Mouse (Mus musculus): ENCODE data around the gene Rras2. TPM values are rescaled to one million over a fixed set of nuclear protein-coding genes. Genes with fewer than 3 reads are reported as not detected.

Rras2 gene
- polyA plus RNA-seq, 1 experiment from 2014 or later = 31.9 TPM

GRCm38 (mm10) chr7:114005499-114005898, 112.1 kb downstream of the Rras2 start:
- H3K4me1 ChIP-seq (replicated peaks; ENCODE audit: control insufficient read depth, insufficient read depth, low read length) = no peaks in the 10 kb centered on the region
- H3K9me3 ChIP-seq (ENCODE audit: control insufficient read depth, low read length) = no peaks in the 10 kb centered on the region
- WGBS = 72% methylated on average over 5 of the region's 5 CpGs
- no peaks in the 10 kb centered on the region for H3K36me3 ChIP-seq (ENCODE audit: control insufficient read depth, insufficient read depth, low read length)
- DNase-seq (ENCODE audit: low spot score) (no peak), ATAC-seq (replicated peaks; ENCODE audit: low FRiP score, low TSS enrichment, low read depth) (no peak)
- H3K27me3 ChIP-seq (replicated peaks; ENCODE audit: control insufficient read depth, insufficient read depth, low read length) = no peaks in the 10 kb centered on the region
- no peak overlapping the region for H3K4me2 ChIP-seq (ENCODE audit: low read length)
- no peak overlapping the region for H3K4me3 ChIP-seq (ENCODE audit: low read depth, low read length)
- H3K9ac ChIP-seq (ENCODE audit: low read length) = no peak overlapping the region
- H3K27ac ChIP-seq (ENCODE audit: low read depth) = no peak overlapping the region

- H3K4me2 ChIP-seq (ENCODE audit: low read length) = no peak overlapping the region
- no peaks in the 10 kb centered on the region for H3K4me1 ChIP-seq (replicated peaks; ENCODE audit: control insufficient read depth, insufficient read depth, low read length)
- no peak overlapping the region for H3K4me3 ChIP-seq (ENCODE audit: low read depth, low read length)
- no peaks in the 10 kb centered on the region for H3K27me3 ChIP-seq (replicated peaks; ENCODE audit: control insufficient read depth, insufficient read depth, low read length)
- no peak for ATAC-seq (replicated peaks; ENCODE audit: low FRiP score, low TSS enrichment, low read depth)
- no peaks in the 10 kb centered on the region for H3K9me3 ChIP-seq (ENCODE audit: control insufficient read depth, low read length)
- no peak overlapping the region for H3K27ac ChIP-seq (ENCODE audit: low read depth)
- no peak for DNase-seq (ENCODE audit: low spot score)
- no peak overlapping the region for H3K9ac ChIP-seq (ENCODE audit: low read length)
- WGBS = 27% methylated on average over 5 of the region's 5 CpGs
- no peaks in the 10 kb centered on the region for H3K36me3 ChIP-seq (ENCODE audit: control insufficient read depth, insufficient read depth, low read length)
Measured at GRCm38 (mm10) chr7:114004171-114004570, 113.4 kb downstream of the Rras2 start.

GRCm38 (mm10) chr7:113997675-113998354, 119.8 kb downstream of the Rras2 start:
- Histone ChIP-seq H3K36me3 (ENCODE audit: control insufficient read depth, insufficient read depth, low read length) (no peaks in the 10 kb centered on the region), H3K27me3 (replicated peaks; ENCODE audit: control insufficient read depth, insufficient read depth, low read length) (no peaks in the 10 kb centered on the region), H3K4me3 (ENCODE audit: low read depth, low read length) (no peak overlapping the region), H3K9me3 (ENCODE audit: control insufficient read depth, low read length) (no peaks in the 10 kb centered on the region), H3K27ac (ENCODE audit: low read depth) (no peak overlapping the region), H3K9ac (ENCODE audit: low read length) (no peak overlapping the region), H3K4me1 (replicated peaks; ENCODE audit: control insufficient read depth, insufficient read depth, low read length) (no peaks in the 10 kb centered on the region), H3K4me2 (ENCODE audit: low read length) (no peak overlapping the region)
- DNase-seq (ENCODE audit: low spot score) (no peak), ATAC-seq (replicated peaks; ENCODE audit: low FRiP score, low TSS enrichment, low read depth) (no peak)
- 61% methylated on average over 7 of the region's 7 CpGs for WGBS

Other genes starting within 250 kb of the Rras2 start
- 116 and 122 TPM in 2 replicates for gene Copb1, start 136.9 kb upstream of the Rras2 start, polyA plus RNA-seq (2014; fragmentation: Nextera tagmentation; extraction: Ambion mirVana)
- gene Psma1, start 158.3 kb upstream of the Rras2 start, polyA plus RNA-seq (2014; fragmentation: Nextera tagmentation; extraction: Ambion mirVana) = 395 and 399 TPM in 2 replicates

Measured in intestine, embryonic 14.5 days (tissue).